Mouse (Mus musculus) CD4-positive, CD25-positive, alpha-beta regulatory T cell, adult 2 months (primary cell): Measurements from ENCODE around the gene Dnajb1.
"Not testable (repeated sequence)": the region's sequence is repeated elsewhere in the genome, so short reads cannot be mapped to it uniquely, and the experiment has no call there.

Source experiments
- DNase-seq: peaks from one replicate; pipeline ENCODE4 v3.0.0-alpha.2; 2012; ENCODE audit warnings: low read depth, low spot score

Gene Dnajb1

DNA sequence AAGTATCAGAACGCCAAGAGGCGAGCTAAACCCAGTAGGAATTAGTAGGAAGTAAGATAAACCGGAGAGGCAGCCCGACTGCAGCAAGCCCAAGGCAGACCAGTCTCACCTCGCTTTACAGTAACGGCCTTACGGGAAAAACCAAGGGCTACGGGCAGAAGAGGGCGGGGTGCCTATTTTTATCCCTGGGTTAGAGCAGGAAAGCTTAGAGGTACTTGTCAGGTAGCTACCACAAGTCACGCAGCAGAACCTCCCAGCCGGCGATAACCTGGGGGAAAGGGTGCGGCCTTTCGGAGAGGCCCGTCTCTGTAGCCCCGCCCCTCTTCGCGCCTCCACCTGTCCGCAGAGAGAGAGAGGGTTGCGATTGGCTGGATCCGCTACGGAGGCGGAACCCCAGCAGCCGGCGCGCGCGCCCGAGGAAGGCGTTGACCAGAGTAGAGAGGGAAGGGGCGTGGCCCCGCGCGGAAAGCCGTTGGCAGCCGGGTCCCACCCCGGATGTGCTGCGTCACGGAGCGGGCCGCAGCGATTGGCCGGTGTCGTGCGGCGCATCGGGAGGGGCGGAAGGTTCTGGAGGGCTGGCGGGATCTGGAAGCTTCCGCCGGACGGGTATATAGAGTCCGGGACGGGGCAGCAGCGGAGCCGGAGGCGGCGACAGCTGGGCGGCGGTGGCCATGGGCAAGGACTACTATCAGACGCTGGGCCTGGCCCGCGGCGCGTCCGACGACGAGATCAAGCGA lies at the start of gene Dnajb1, which contains the start of gene Tecr:
Gene Dnajb1 (plus strand): TSS at position 533 of the 737 bp plus-strand sequence.
Gene Tecr (minus strand): TSS at position 311 of the 737 bp plus-strand sequence.
- DNase-seq = peak; percentile 100

DNA sequence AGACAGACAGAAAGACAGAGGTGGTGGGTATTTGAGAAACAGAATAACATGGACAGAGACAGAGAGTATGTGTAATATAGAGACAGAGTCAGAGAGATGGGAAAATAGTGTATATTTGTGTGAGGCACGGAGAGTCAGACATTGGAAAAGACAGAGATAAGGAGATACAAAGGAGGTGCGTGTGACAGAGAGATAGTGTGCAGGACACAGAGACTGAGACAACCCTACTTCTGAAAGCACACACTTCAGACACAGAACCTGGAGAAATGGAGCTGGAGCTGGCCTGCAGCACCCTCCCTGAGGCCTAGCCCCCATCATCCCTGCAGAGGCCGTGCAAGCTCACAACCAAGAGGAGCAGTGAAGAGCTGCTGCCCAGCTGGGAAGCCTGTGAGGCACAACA lies 45.3 kb upstream of the Dnajb1 start:
- no peak for DNase-seq

DNA sequence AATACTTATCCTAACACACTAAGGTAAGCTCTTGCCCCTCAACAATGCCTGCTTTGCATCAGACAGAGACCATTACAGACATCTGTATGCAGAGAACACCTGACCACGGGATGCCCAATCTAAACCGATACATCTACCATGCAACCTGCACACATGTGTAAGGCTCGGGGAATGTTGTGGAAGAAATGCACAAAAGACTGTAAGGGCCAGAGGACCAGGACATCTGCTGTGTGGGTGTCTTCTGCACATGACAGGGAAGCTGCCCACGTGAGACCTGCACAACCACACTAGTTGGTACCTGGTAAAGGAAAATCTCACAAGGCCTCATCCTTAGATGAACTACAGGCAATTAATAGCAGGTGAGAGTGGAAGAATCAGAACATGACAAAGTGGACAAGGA lies 44.7 kb upstream of the Dnajb1 start:
- DNase-seq = no peak

DNA sequence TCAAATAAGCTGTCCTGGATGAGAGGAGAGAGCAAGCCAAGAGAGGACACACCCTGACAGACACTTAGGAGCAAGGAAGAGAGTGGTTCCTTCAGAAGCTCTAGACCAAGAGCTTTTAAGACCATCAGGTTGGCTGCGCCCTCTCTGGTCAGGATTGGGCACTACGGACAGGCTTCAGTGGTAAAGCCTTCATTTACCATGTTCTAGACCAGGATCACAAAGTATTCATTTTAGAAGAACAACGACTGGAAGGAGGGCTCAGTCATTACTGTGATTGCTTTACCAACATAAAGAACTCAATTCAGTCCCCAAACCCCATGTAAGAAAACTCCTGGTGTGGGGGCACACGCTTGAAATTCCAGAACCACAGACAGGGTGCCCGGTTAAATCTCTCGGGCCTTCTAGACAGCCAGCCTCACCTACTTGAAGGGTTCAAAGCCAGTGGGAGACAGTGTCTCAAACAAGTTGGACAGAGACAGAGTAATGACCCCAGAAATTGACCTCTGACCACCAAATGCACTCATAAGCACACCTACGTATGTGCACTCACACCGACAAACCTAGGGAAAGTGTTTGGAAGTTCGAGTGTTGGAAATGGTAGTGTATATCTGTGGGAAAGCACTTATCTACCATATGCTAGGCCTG lies 42.1 kb upstream of the Dnajb1 start:
- DNase-seq = peak; percentile 50

DNA sequence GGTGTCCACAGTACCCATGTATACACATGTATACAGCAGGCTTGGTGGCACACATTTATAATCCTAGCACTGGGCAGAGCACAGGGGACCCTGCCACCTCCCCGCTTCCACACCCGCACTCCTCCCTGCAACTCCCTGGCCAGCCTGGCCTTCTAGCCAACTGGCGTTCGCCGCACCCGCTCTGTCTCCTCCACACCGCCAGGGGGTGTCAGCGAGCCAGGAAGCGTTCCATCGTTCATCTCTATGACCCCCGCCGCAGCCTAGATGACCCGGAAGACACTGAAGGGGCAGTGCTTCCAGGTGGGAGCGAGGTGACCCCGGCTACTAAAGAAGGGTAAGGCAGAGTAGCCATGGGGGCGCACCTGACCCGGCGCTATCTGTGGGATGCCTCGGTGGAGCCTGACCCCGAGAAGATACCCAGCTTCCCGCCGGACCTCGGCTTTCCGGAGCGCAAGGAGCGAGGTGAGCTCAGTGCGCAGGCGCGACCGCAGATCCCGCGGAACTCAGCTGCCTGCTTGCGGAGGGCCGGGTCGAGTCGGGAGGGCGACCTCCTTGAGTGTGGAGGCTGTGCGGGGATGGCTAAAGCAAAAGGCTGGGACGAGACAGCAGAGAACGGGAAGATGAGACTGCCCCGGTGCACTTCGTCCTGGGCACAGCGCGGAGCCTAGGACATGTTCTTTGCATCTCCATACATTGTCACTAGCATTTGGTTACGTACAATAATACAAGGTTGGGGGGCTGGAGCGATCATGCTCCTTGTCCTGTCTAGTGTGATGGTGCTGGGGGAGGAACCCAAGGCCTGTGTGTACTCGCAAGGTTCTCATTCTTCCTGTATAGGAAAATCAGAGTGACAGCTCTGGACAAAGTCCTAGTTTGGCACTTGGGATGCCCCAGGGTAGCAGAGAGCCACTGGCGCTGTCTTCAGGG lies 41.3 kb upstream of the Dnajb1 start, which contains the start of gene Ndufb7:
Gene Ndufb7 (plus strand): TSS at position 203 of the 927 bp plus-strand sequence.
- peak; percentile 95 for DNase-seq

DNA sequence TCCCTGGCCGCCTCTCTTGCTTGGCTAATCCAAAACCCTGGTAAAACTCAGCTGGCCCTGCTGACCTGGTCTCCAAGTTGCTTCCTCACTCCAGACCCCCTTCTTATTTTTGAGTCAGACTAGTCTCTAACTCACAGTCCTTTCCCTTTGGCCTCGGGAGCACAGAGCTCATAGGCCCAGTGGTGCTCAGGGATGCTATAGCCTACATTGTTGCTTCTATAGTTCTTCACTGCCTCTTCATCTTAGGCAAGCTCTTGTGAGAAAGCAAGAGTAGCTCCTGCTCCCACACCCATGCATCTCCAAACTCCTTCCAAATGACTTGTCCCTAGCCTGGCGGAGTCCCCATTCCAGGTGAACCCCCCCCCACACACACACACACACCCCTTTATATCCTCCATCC lies 40.3 kb upstream of the Dnajb1 start:
- DNase-seq = no peak

DNA sequence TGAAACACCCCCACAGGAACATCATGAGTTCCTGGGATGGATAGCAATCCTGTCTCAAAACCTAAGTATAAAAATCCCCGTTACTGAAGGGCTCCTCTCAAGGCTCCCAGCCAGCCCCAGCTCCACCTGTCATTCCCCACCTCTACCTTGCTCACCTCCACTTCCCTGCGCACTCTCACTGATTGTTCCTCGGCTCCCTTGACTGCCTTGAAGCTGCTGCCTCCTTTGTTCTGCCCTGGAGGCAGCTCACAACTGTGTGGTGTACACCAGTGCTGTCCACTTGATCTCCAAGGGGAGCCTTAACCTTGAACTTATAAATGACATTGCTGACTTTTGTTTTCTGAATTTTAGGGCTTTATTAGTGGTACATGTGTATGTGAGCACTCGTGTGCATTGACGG lies 39.9 kb upstream of the Dnajb1 start:
- no peak for DNase-seq

DNA sequence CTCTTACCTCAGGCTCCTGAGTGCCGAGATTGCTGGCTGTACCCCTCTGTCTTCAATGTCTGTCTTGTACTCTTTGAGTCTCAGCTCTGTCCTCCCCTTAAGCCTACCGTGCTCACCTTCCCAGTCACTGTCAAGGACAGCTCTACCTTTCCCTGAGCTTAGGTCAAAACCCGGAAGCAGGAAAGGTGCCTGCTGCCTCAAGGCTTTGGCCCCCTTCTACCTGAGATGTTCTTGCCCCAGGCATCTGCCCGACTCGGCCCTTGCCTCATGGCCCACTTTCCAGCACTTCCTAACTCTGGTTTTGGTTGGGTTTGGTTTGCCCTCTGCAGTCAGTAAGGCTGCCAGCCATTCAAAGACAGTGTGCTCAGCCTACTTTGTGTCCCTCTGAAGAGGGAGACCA lies 39.2 kb upstream of the Dnajb1 start:
- DNase-seq = no peak

DNA sequence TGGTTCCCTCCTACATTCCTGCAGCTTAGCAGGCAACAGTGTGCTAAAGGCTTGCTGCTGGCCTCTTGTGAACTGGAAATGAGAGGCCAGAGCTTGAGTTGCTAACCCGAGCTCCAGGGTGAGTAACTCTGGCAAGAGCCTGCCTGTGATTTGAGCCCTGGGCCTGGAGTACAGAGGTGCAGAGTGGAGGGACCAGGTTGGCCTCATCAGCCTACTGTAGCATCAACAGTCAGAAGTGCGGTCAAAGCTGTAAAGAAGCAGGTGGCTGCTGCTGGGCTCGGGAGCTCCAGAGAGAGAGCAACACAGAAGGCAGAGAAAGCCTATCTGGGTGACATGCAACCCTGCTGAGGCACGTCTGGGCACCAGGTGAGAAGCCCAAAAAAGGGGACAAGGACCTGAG lies 38.8 kb upstream of the Dnajb1 start:
- no peak for DNase-seq

DNA sequence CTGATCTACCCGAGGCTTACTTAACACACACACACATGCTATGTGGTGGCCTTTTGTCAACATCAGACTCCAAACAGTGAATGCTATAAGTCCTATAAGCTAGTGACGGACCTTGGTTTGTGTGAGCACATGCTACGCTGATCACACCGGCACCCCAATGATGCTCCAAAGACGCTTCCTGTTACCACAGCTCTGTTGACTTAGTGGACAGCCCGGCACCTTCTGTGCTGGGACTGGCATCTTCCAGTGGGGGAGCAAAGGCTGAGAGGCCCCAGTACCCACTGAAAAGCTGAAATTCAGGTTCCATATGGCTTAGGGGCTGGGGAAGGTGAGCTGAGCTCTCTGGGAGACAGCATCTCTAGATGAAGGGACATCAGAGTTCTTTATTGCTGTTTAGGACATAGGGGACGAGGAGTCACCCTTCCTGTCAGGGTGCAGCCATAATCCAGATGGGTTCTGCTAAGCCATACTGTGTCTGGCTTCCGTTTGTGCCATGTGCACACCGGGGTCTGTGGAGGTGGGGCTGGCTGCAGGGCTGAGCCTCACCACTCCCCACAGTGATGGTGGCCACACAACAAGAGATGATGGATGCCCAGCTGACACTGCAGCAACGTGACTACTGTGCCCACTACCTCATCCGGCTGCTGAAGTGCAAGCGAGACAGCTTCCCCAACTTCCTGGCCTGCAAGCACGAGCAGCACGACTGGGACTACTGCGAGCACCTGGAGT lies 37.6 kb upstream of the Dnajb1 start:
- no peak for DNase-seq

DNA sequence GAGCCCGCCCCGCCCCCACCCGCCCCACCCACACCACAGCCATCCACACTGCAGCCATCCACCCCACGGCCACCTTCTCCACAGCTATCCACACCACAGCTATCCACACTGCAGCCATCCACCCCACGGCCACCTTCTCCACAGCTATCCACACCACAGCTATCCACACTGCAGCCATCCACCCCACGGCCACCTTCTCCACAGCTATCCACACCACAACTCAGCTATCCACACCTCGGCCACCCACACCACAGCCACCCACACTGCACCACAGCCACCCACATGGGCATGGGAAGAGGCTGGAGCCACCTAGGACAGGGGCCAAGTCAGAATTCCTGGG lies 37.0 kb upstream of the Dnajb1 start:
- DNase-seq = not testable (repeated sequence)

DNA sequence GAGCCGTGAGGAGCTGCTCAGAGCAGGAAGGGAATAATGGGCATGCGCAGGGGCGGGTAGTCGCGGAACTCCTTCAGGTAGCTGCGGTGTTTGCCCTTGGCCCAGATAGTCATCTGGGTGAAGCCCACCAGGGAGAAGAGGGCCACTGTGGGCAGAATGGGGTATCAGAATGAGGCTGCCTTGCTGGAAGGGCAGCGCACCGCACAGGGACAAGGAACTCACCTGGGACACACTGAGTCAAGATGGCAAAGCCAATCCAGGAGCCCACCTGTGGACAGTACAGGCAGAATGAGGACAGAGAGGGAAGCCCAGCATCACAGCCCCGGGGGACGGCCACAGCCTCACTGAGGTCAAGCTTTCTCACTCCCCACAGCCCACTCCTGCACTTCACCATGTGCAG lies 36.2 kb upstream of the Dnajb1 start:
- DNase-seq = no peak

DNA sequence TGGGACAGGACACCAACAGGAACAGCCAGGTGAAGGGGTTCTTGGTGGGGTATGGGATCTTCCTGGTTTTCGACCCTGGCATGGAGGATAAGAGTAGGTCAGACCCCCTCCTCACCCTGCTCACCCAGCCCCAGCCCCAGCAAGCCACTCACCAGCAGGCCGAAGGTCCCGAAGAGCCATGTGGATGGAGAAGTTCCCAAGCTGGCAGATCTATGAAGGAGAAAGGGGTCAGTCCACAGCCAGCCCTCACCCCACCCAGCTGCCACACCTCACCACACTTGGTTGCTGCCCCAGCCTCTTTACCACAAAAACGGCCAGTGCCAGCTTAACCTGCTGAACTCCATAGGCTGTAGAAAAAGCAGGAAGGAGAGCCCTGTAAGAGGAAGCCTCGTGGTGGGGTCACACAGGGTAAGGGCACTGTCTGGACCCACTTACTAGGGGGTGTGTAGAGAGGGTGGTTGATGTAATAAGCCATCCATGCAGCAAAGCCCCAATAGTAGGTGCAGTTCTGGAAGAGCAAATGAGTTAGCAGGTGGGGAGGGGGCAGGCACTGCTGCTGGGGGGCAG lies 35.7 kb upstream of the Dnajb1 start:
- DNase-seq = no peak

DNA sequence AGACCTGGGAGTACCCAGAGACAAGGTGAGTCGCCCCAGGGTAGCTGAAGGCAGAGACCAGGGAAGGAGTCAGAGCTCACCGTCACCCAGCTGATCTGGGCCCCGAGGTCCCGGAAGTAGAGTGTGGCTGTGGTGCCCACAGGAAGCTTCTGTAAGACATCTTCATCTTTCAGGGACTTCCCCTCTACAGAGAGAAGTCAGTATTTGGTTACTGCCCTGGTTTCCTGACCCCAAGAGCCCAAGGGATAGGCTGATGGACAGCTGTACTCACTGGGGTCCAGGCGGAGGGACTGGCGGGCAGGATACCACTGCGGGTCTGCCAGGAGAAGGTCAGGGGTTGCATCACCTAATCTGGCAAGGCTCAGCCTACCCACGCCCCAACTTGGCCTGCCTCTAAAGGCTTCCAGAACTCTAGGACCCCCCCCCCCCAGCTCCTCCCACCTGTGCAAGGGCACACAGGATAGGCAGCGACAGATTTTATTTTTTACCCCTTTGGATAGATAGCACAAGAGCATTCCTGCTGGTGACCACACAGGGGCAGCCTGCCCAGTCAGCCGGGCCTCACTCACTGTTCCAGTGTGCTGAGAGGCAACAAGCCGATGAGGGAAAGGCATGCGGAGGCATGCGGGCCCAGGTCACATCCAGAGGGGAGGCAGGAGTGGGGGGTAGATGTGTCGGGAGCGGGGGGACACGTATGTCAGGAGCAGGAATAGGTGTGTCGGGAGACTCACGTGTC lies 34.7 kb upstream of the Dnajb1 start:
- DNase-seq = peak; percentile 84

DNA sequence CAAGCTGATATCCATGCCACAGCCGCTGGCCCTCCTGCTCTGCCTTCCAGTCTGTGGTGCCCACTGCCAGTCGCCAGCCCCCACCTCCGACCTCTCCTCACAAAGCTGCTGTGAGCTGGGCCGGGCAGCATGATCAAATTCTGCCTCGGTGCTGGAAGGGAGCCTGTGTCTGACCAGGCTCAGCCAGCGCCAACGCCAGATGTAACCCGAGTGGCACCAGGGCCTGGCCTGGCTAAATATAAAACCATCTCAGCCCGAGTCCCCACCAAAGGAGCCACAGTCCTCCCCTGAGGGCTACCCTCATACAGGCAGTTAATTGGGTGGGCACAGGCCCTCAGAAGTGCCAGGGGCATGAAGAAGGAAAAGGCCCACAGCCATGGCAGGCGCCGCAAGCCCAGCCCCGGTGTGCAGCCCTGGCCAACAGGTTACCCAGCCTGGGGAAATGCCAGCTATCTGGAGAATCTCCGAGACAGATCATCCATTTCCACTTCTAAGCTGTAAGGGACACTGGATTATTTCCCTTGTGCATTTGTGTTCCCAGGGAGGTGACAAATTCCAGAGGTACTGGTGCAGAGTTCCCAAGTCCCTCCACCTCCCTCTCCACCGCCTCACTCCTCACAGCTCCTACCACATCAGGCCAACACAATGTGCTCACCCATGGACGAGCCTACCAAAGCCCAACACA lies 33.2 kb upstream of the Dnajb1 start:
- no peak for DNase-seq

DNA sequence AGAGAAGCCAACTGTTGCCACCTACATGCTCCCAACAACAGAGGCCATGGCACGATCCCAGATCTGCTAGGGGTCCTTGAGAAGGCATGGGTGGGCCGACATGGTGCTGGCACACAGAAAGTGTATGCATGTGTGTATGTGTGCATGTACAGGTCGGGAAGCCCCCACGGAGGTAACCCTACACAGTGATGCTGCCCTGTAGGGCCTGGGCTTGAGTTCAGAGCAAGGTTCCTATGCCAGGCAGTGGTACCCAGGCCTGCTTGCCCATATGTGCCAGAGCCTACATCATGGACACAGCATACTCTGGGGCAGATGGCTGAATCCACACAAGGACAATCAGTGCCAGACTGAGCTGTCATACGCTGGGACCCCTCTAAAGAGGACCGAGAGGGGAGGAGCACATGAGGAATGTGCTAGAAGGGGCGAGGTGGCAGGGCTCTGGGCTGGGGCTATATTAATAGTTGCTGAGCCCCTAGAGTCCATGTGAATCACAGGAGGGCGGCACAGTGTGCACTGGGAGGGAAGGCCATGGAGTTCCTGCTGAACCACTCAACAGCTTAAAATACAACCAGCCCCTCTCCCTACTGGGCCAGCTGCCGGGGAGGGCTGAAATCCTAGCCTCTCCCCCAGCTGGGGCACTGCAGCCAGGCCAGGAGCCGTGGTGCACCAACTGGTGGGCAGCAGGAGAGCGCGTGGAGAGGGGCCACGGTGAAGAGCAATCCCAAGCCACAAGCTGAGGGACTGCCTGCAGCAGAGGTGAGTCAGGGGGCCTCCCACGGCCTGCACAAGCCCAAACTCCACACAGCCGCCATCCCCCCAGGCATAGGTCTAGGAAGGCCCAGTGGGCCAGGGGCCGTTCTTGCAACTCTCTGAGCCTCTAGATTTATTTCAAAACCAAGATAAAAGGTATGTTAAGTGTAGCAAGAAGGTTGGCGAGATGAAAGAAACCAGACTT lies 32.2 kb upstream of the Dnajb1 start:
- no peak for DNase-seq

DNA sequence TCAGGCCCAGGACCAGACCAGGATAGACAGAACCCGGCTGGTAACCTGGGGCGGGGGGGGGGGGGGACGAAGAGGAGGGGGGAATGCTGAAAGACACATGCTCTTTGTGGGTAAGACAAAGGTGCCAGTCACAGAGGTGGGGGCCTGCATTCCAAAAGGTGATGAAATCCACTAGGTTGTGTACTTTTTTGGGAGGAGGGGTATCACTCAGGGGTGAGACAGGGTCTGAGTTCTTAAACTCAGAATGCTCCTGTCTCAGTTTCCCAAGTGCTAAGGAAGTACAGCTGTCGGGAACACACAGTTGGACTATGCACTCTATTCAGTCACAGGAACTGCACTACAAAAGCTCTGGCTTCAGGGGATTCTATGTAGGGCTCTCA lies 31.5 kb upstream of the Dnajb1 start:
- DNase-seq = no peak

DNA sequence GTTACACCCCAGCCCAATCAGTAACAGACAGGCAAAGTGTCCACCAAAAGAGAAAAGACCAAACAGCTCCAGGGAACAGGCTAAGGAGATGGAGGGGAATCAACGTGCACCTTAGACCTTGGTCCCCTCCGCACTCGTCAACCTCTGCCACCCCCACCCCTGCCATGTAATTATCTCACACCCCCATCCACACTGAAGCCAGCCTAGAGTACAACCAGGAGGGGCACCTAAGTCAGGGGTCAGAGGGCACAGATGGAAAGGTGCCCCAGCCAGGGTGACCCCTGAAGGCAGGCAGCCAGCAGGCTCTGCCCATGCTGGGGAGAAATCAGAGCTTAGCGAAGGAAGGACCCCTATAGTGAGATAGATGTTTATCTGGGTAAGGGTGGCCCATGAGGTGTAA lies 31.1 kb upstream of the Dnajb1 start:
- no peak for DNase-seq

DNA sequence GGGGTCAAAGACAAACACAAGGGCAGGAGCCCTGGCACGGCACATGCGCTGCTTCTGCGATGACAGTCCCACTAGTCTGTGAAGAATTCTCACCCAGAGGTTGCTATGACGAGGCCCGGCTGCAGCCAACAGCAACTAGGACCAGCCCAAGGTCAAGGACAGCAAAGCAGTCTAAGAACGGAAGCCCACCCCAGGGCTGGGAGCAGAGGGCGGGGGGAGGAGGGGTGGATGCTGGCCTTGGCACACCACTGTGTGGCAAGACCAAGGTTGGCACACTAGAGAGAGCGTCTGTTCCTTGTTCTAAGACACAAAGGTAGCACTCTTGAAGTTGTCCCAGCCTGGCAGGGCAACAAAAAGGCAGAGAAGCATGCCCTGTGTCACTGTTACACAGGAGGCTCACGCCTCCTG lies 30.6 kb upstream of the Dnajb1 start:
- DNase-seq = no peak
